In the genomic region with DNA sequence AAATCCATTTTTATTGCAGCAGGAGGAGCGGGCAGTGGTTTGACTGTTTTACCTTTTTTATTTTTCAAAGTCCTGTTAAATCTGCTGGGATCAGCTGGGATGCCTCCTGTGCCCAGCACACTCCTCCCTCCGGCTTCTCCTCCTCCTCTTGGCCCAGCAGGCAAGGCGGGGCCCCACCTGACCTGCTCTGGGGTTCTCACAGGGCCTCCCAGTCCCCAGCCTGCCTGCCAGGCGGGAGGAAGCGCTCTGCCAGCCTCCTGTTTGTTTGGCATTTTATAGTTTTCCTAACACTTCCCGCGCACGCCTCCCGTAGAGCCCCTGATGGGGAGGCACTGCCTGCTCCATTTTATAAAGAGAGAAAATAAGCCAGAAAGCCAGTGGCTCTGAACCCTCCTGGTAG, we compare ENCODE assay signal across 10 mouse cellular contexts. TPM values are rescaled to one million over a fixed set of nuclear protein-coding genes. Genes with fewer than 3 reads are reported as not detected.
A peak's percentile ranks its signal among the peaks of the same experiment; 100 is the strongest.
DNase-seq lines count a peak whose midpoint lies in the region; TF ChIP-seq lines count a peak whose summit lies in the region.
"Had no signal": no experiment of that assay in that cellular context is flagged by ENCODE, and none has a peak within 500 bp of the region (broad histone marks: within the 10 kb centered on the region; RNA-seq: fewer than 3 reads in every experiment).

No protein-coding gene starts in this region.

- peaks cover 76% of the 10 kb centered on the region for H3K27me3 ChIP-seq in heart, embryonic 10.5 days (ENCODE audit: insufficient read depth, poor library complexity, severe bottlenecking)
- peaks cover 89% of the 10 kb centered on the region for H3K27me3 ChIP-seq in midbrain, embryonic 10.5 days (ENCODE audit: low read depth, poor library complexity, severe bottlenecking)

- intact Hi-C loops in left cerebral cortex, postnatal 25 days (cut with DNase I) = no loop called here

- DNase-seq in layer of hippocampus, adult 2 months (ENCODE audit: low spot score in 2 of 2) = peak in 1 of 2 experiments; percentile 61
- no peak for DNase-seq in layer of hippocampus, adult 9-10 months (ENCODE audit: low spot score)
- DNase-seq in cerebellum, adult 18-20 months = peak; percentile 78 to 87
- no peak for DNase-seq in heart, embryonic 10.5 days (ENCODE audit: low spot score)
- DNase-seq in kidney, adult 9 months = peak; percentile 82
- peak; percentile 46 for DNase-seq in midbrain, embryonic 10.5 days (ENCODE audit: low spot score)
- no peak for DNase-seq in adrenal gland, adult (ENCODE audit: inconsistent age in 2 of 2, low spot score in 1 of 2)
- DNase-seq in left cerebral cortex, postnatal 25 days (ENCODE audit: low spot score in 2 of 2) = no peak

- H3K4me1 ChIP-seq in heart, embryonic 10.5 days = peaks cover 72% of the 10 kb centered on the region
- H3K4me1 ChIP-seq in midbrain, embryonic 10.5 days = peaks cover 100% of the 10 kb centered on the region

- H3K27ac ChIP-seq in layer of hippocampus, adult 2 months = peak overlapping the region; percentile 72
- H3K27ac ChIP-seq in heart, embryonic 10.5 days = peak overlapping the region; percentile 85
- H3K27ac ChIP-seq in midbrain, embryonic 10.5 days (replicated peaks) = peak overlapping the region; percentile 85

- H3K4me3 ChIP-seq in layer of hippocampus, adult 2 months = no peak overlapping the region
- peak overlapping the region; percentile 32; the same call in 1 of the 2 replicates for H3K4me3 ChIP-seq in heart, embryonic 10.5 days
- H3K4me3 ChIP-seq in midbrain, embryonic 10.5 days = peak overlapping the region; percentile 30
- H3K4me3 ChIP-seq: erythroblast, embryonic 14.5 days had no signal

- H3K36me3 ChIP-seq in heart, embryonic 10.5 days = no peaks in the 10 kb centered on the region
- H3K36me3 ChIP-seq in midbrain, embryonic 10.5 days = no peaks in the 10 kb centered on the region

- no peak for TF ChIP-seq CTCF in layer of hippocampus, adult 2 months (conservative IDR thresholded peaks at IDR 0.05)

- no peaks in the 10 kb centered on the region for H3K9me3 ChIP-seq in heart, embryonic 10.5 days
- no peaks in the 10 kb centered on the region for H3K9me3 ChIP-seq in midbrain, embryonic 10.5 days (replicated peaks)

- WGBS in heart, embryonic 10.5 days = 18% methylated on average over 9 of the region's 9 CpGs
- WGBS in midbrain, embryonic 10.5 days = 6% methylated on average over 9 of the region's 9 CpGs

RNA-seq across cellular contexts. Expression of a gene that starts 30.5 kb away (rescaled TPM):
- total RNA-seq in layer of hippocampus, adult 2 months (2021) = 10 to 100 TPM; 17.9 to 19.5 TPM
- polyA plus RNA-seq in heart, embryonic 10.5 days (2016; fragmentation: Nextera tagmentation; extraction: Ambion mirVana) = 0.53 and 1.0 TPM in 2 replicates
- 6.0 and 7.5 TPM in 2 replicates for polyA plus RNA-seq in midbrain, embryonic 10.5 days (2016; fragmentation: Nextera tagmentation; extraction: Ambion mirVana)
- total RNA-seq in left cerebral cortex, postnatal 25 days (2021) = 10 to 100 TPM; 35.3 to 38.0 TPM
- total RNA-seq: CH12.LX had no signal
- polyA plus RNA-seq: erythroblast, embryonic 14.5 days had no signal

Comparison
In these comparisons a context has a peak if more than half of its experiments do, and no peak if none do; other contexts are left out.
1. DNase-seq: peak in cerebellum, adult 18-20 months (2 of 2), kidney, adult 9 months (single experiment) and midbrain, embryonic 10.5 days (single experiment); none in layer of hippocampus, adult 9-10 months (single experiment), heart, embryonic 10.5 days (single experiment), adrenal gland, adult (0 of 2) and left cerebral cortex, postnatal 25 days (0 of 2).
2. Peak in every context shown above with its lines, with median percentiles within 50 percentile points of each other: H3K27ac ChIP-seq.